Mouse (Mus musculus) bone marrow macrophage, adult 2 months (primary cell): ENCODE data around the gene Mafk. TPM values are rescaled to one million over a fixed set of nuclear protein-coding genes. Genes with fewer than 3 reads are reported as not detected.

Experiments
- H3K27ac ChIP-seq: 2 replicates; pipeline ENCODE4 v1.5.1; 2012; ENCODE audit warnings: low read depth, low read length; ENCODE audit not compliant: insufficient read depth
- H3K4me1 ChIP-seq: 2 replicates; pipeline ENCODE4 v1.6.1; 2012; ENCODE audit warnings: low read length; ENCODE audit not compliant: control insufficient read depth, insufficient read depth
- H3K4me3 ChIP-seq: 2 replicates; pipeline ENCODE4 v1.5.1; 2012; ENCODE audit warnings: mild to moderate bottlenecking, low read length, moderate library complexity; ENCODE audit not compliant: insufficient read depth
- CTCF ChIP-seq: IDR thresholded peaks from 2 replicates; pipeline ENCODE4 v1.5.1; 2012; ENCODE audit warnings: low read depth, mild to moderate bottlenecking, low read length, moderate library complexity
- POLR2A ChIP-seq: IDR thresholded peaks from 2 replicates; pipeline ENCODE4 v1.6.1; 2012; ENCODE audit warnings: mild to moderate bottlenecking, low read depth, low read length, borderline replicate concordance
- polyA plus RNA-seq: library from polyadenylated mRNA; stranded (reverse); fragments of >200 nt; gene quantifications from 2 replicates; pipeline ENCODE4 v1.2.4, GENCODE M21; 2012; ENCODE audit not compliant: missing spikeins, insufficient read depth, insufficient read length

Gene Mafk
- polyA plus RNA-seq, 1 experiment, result 15.7 TPM

DNA sequence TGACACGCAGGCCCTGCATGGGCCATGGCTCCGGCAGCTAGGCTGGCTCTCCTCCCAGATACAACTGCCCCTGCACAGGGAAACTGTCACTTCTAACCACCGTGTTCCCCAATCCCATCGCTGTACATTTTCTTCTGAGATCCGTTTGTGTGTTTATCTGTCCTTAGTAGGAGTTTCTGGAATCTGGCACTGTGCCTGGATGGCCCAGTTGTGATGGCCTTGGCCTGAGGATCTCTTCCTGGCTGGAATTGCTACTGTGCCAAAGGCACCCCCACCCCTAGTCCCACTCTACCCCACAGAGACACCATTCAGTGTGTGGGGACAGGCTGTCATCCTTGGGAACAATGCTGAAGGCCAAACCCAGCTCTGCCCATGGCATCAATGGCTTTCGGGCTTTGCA, 24.7 kb downstream of the Mafk start:
- no peak for TF ChIP-seq CTCF
- no peak for TF ChIP-seq POLR2A
- Histone ChIP-seq H3K4me3 (no peak overlapping the region), H3K4me1 (no peaks in the 10 kb centered on the region), H3K27ac (no peak overlapping the region)

DNA sequence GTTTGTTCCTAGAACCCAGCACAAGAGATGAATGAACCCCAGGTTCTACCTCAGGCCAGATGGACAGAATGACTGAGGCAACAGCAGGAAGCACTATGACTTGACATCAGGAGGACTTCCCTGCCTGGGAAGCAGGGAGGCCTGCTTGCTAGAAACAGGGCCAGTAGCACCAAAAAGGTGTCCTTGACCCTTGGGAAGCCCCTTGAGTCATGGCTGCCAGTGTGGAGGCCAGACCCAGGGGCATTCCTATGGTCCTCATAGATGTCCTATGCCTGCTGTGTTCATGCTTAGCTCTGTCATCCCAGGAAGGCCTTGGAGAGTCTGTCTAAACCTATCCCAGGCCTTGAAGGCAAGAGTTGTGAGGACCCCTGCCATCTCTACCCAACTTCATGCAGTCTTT, 25.1 kb downstream of the Mafk start:
- Histone ChIP-seq H3K27ac (no peak overlapping the region), H3K4me1 (no peaks in the 10 kb centered on the region), H3K4me3 (no peak overlapping the region)
- TF ChIP-seq CTCF, result no peak
- no peak for TF ChIP-seq POLR2A

GRCm38 (mm10) chr5:139817292-139817691, 26.0 kb downstream of the Mafk start:
- no peak overlapping the region for H3K4me3 ChIP-seq
- no peaks in the 10 kb centered on the region for H3K4me1 ChIP-seq
- H3K27ac ChIP-seq, result no peak overlapping the region
- TF ChIP-seq CTCF (peak; percentile 81), POLR2A (no peak)

DNA sequence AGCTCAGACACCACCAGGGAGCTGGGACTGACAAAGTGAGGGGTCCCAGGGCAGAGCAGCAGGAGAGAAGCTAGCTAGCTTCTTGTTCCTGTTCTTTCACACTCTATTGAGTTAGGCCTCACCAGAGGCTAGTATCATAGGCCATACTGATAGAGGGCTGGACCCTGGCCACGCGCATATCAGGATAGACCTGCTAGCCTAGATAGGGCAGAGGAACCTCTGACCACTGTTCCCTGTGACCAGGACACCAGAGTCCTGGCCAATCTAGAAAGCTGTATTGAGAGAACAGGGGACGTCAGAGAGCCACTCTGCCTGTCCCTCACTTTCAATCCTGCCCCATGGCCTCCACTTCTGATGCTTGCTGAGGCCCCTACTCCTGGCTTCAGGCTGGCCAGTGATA, 26.7 kb downstream of the Mafk start:
- no peak overlapping the region for H3K27ac ChIP-seq
- TF ChIP-seq POLR2A, result no peak
- H3K4me3 ChIP-seq, result no peak overlapping the region
- no peaks in the 10 kb centered on the region for H3K4me1 ChIP-seq

GRCm38 (mm10) chr5:139818801-139819200, 27.5 kb downstream of the Mafk start:
- H3K4me1 ChIP-seq, result no peaks in the 10 kb centered on the region
- peak; percentile 47; the same call in 1 of the 2 replicates for TF ChIP-seq CTCF
- TF ChIP-seq POLR2A, result no peak
- H3K27ac ChIP-seq, result no peak overlapping the region
- H3K4me3 ChIP-seq, result no peak overlapping the region

GRCm38 (mm10) chr5:139819538-139820181, 28.3 kb downstream of the Mafk start, which contains the start of gene Tmem184a:
Gene Tmem184a, minus strand, starts transcription at chr5:139819917.
- no peak within 1 kb of the TSS for H3K4me3 ChIP-seq
- no peaks in the 10 kb centered on the region for H3K4me1 ChIP-seq
- TF ChIP-seq CTCF, result no peak
- TF ChIP-seq POLR2A, result no peak
- no peak within 1 kb of the TSS for H3K27ac ChIP-seq

GRCm38 (mm10) chr5:139821466-139822459, 30.4 kb downstream of the Mafk start:
- H3K4me1 ChIP-seq, result peaks cover 5% of the 10 kb centered on the region; the same call in 1 of the 2 replicates
- H3K27ac ChIP-seq, result no peak overlapping the region
- no peak for TF ChIP-seq CTCF
- no peak for TF ChIP-seq POLR2A
- no peak overlapping the region for H3K4me3 ChIP-seq

DNA sequence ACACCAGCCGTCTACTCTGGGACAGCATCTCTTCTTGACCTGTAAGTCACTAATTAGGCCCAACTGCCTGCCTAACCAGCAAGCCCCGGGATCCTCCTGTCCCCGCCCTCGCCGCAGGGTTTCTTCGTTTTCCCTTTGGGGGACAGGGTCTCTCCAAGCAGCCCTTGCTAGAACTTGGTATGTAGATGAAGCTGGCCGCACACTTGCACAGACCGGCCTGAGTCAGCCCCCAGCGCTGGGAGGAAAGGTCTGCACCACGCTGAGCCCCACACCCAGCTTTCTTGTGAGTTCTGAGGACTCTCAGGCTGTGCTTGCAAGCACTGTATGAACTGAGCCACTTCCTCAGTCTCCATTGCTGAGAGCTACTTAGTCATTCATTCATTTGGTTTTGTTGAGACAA, 33.2 kb downstream of the Mafk start:
- no peak overlapping the region for H3K27ac ChIP-seq

DNA sequence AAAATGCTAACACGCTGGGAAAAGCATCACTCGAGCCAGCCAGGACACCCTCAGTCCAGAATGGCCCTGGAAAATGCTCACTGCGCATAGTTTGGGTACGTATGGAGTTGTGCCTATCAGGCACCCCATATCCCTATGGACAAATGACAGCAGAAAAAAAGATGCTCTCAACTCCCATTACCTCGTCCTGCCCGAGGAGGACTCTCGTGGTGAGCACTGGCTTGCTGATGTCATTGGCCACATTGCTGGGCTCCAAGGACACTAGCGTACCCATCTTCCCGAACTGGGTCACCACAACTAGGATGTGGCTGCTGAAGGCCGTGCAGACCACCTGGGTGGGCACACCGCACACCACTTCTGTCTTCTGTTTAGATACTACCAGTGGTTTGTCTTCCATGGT, 34.6 kb downstream of the Mafk start:
- H3K27ac ChIP-seq, result no peak overlapping the region
- peak overlapping the region; percentile 89 for H3K4me3 ChIP-seq
- TF ChIP-seq CTCF (no peak), POLR2A (no peak)
- peaks cover 11% of the 10 kb centered on the region for H3K4me1 ChIP-seq

More for the DNA sequence above, 33.2 kb downstream of the Mafk start:
- TF ChIP-seq POLR2A, result no peak
- TF ChIP-seq CTCF, result no peak
- Histone ChIP-seq H3K4me1 (peaks cover 5% of the 10 kb centered on the region; the same call in 1 of the 2 replicates), H3K4me3 (no peak overlapping the region)
